Mouse (Mus musculus): Measurements from ENCODE around the gene Cdk1. TPM values are rescaled to one million over a fixed set of nuclear protein-coding genes. Genes with fewer than 3 reads are reported as not detected.

The Cdk1 gene
- polyA plus RNA-seq (2015; fragmentation: Nextera tagmentation; extraction: Ambion mirVana), result 104 and 147 TPM in 2 replicates

GRCm38 (mm10) chr10:69352212-69353085 lies at the start of gene Cdk1:
Gene Cdk1 (minus strand): TSS chr10:69352938.
- peak; percentile 98 for DNase-seq (ENCODE audit: low spot score)
- Histone ChIP-seq H3K9ac (ENCODE audit: low read length) (peak within 1 kb of the TSS; percentile 79), H3K4me1 (replicated peaks; ENCODE audit: control insufficient read depth, insufficient read depth) (peaks cover 3% of the 10 kb centered on the region; the same call in 1 of the 2 replicates), H3K9me3 (ENCODE audit: control insufficient read depth, low read length) (no peaks in the 10 kb centered on the region), H3K27me3 (ENCODE audit: control insufficient read depth, insufficient read depth, low read length) (no peaks in the 10 kb centered on the region), H3K36me3 (ENCODE audit: control insufficient read depth, insufficient read depth, low read length) (no peaks in the 10 kb centered on the region; the same call in 1 of the 2 replicates), H3K4me2 (replicated peaks; ENCODE audit: low read depth) (peak within 1 kb of the TSS; percentile 86), H3K4me3 (ENCODE audit: low read depth, low read length) (peak within 1 kb of the TSS; percentile 70), H3K27ac (replicated peaks) (peak within 1 kb of the TSS; percentile 91)
- TF ChIP-seq EP300 (optimal IDR thresholded peaks at IDR 0.05), result no peak
- TF ChIP-seq CTCF (IDR thresholded peaks at IDR 0.05; ENCODE audit: low read depth), result no peak; the same call in 1 of the 2 replicates
- peak; percentile 97 for ATAC-seq (ENCODE audit: low FRiP score, low TSS enrichment)
- under 1% methylated on average over 51 of the region's 51 CpGs for WGBS

- no peak for ATAC-seq (ENCODE audit: low FRiP score, low TSS enrichment)
- TF ChIP-seq CTCF (IDR thresholded peaks at IDR 0.05; ENCODE audit: low read depth) (no peak), EP300 (optimal IDR thresholded peaks at IDR 0.05) (no peak)
- Histone ChIP-seq H3K4me3 (ENCODE audit: low read depth, low read length) (peak overlapping the region; percentile 68), H3K9me3 (ENCODE audit: control insufficient read depth, low read length) (no peaks in the 10 kb centered on the region), H3K9ac (ENCODE audit: low read length) (peak overlapping the region; percentile 76; the same call in 1 of the 2 replicates), H3K4me2 (replicated peaks; ENCODE audit: low read depth) (peak overlapping the region; percentile 100), H3K27ac (replicated peaks) (no peak overlapping the region), H3K27me3 (ENCODE audit: control insufficient read depth, insufficient read depth, low read length) (no peaks in the 10 kb centered on the region), H3K4me1 (replicated peaks; ENCODE audit: control insufficient read depth, insufficient read depth) (no peaks in the 10 kb centered on the region), H3K36me3 (ENCODE audit: control insufficient read depth, insufficient read depth, low read length) (no peaks in the 10 kb centered on the region)
- peak; percentile 35 for DNase-seq (ENCODE audit: low spot score)
- WGBS, result 7% methylated on average over 17 of the region's 17 CpGs
Observed at GRCm38 (mm10) chr10:69399814-69400385, 47.2 kb upstream of the Cdk1 start.

GRCm38 (mm10) chr10:69398763-69399590 lies 46.2 kb upstream of the Cdk1 start, which contains the start of gene Ank3:
Gene Ank3 (plus strand): TSS chr10:69398773.
- Histone ChIP-seq H3K36me3 (ENCODE audit: control insufficient read depth, insufficient read depth, low read length) (no peaks in the 10 kb centered on the region), H3K27me3 (ENCODE audit: control insufficient read depth, insufficient read depth, low read length) (no peaks in the 10 kb centered on the region), H3K9ac (ENCODE audit: low read length) (peak within 1 kb of the TSS; percentile 76), H3K4me3 (ENCODE audit: low read depth, low read length) (peak within 1 kb of the TSS; percentile 68), H3K9me3 (ENCODE audit: control insufficient read depth, low read length) (no peaks in the 10 kb centered on the region), H3K4me2 (replicated peaks; ENCODE audit: low read depth) (peak within 1 kb of the TSS; percentile 100), H3K27ac (replicated peaks) (0 out of 2 replicates have a peak within 1 kb of the TSS, but pooled peaks have one; percentile 30), H3K4me1 (replicated peaks; ENCODE audit: control insufficient read depth, insufficient read depth) (no peaks in the 10 kb centered on the region)
- DNase-seq (ENCODE audit: low spot score), result peak; percentile 81
- peak; percentile 87 for ATAC-seq (ENCODE audit: low FRiP score, low TSS enrichment)
- under 1% methylated on average over 69 of the region's 77 CpGs for WGBS
- TF ChIP-seq EP300 (optimal IDR thresholded peaks at IDR 0.05), result no peak
- peak; percentile 52 for TF ChIP-seq CTCF (IDR thresholded peaks at IDR 0.05; ENCODE audit: low read depth)

GRCm38 (mm10) chr10:69398197-69398762 lies 45.5 kb upstream of the Cdk1 start:
- TF ChIP-seq EP300 (optimal IDR thresholded peaks at IDR 0.05), result no peak
- no peak for TF ChIP-seq CTCF (IDR thresholded peaks at IDR 0.05; ENCODE audit: low read depth)
- H3K27ac ChIP-seq (replicated peaks), result no peak overlapping the region
- no peaks in the 10 kb centered on the region for H3K9me3 ChIP-seq (ENCODE audit: control insufficient read depth, low read length)
- peak overlapping the region; percentile 68 for H3K4me3 ChIP-seq (ENCODE audit: low read depth, low read length)
- no peaks in the 10 kb centered on the region for H3K27me3 ChIP-seq (ENCODE audit: control insufficient read depth, insufficient read depth, low read length)
- DNase-seq (ENCODE audit: low spot score), result peak; percentile 25
- no peaks in the 10 kb centered on the region for H3K4me1 ChIP-seq (replicated peaks; ENCODE audit: control insufficient read depth, insufficient read depth)
- no peaks in the 10 kb centered on the region for H3K36me3 ChIP-seq (ENCODE audit: control insufficient read depth, insufficient read depth, low read length)
- ATAC-seq (ENCODE audit: low FRiP score, low TSS enrichment), result peak; percentile 35
- H3K4me2 ChIP-seq (replicated peaks; ENCODE audit: low read depth), result peak overlapping the region; percentile 100
- H3K9ac ChIP-seq (ENCODE audit: low read length), result peak overlapping the region; percentile 76
- WGBS, result under 1% methylated on average over 26 of the region's 26 CpGs

GRCm38 (mm10) chr10:69389511-69389910 lies 36.8 kb upstream of the Cdk1 start:
- Histone ChIP-seq H3K27me3 (ENCODE audit: control insufficient read depth, insufficient read depth, low read length) (no peaks in the 10 kb centered on the region), H3K4me2 (replicated peaks; ENCODE audit: low read depth) (no peak overlapping the region), H3K4me1 (replicated peaks; ENCODE audit: control insufficient read depth, insufficient read depth) (no peaks in the 10 kb centered on the region), H3K4me3 (ENCODE audit: low read depth, low read length) (no peak overlapping the region), H3K9me3 (ENCODE audit: control insufficient read depth, low read length) (no peaks in the 10 kb centered on the region), H3K27ac (replicated peaks) (no peak overlapping the region), H3K9ac (ENCODE audit: low read length) (no peak overlapping the region), H3K36me3 (ENCODE audit: control insufficient read depth, insufficient read depth, low read length) (no peaks in the 10 kb centered on the region)
- no peak for ATAC-seq (ENCODE audit: low FRiP score, low TSS enrichment)
- TF ChIP-seq CTCF (IDR thresholded peaks at IDR 0.05; ENCODE audit: low read depth) (no peak), EP300 (optimal IDR thresholded peaks at IDR 0.05) (no peak)
- 89% methylated on average over 4 of the region's 4 CpGs for WGBS
- DNase-seq (ENCODE audit: low spot score), result no peak

Data from stomach, postnatal 0 days (tissue).